Mouse (Mus musculus) urinary bladder, postnatal 14 days (tissue): ENCODE measurements around the gene Lin7b.
"Not testable (repeated sequence)": the region's sequence is repeated elsewhere in the genome, so short reads cannot be mapped to it uniquely, and the experiment has no call there.

Source experiments
- DNase-seq: peaks from one replicate; pipeline ENCODE4 v3.0.0; 2021; ENCODE audit warnings: low spot score

Gene Lin7b

GRCm38 (mm10) chr7:45395578-45396336 lies 25.4 kb upstream of the Lin7b start, which contains the start of gene Snrnp70:
Snrnp70 (minus strand) TSS chr7:45395742.
- peak; percentile 100 for DNase-seq

GRCm38 (mm10) chr7:45395129-45395541 lies 24.8 kb upstream of the Lin7b start:
- no peak for DNase-seq

DNA sequence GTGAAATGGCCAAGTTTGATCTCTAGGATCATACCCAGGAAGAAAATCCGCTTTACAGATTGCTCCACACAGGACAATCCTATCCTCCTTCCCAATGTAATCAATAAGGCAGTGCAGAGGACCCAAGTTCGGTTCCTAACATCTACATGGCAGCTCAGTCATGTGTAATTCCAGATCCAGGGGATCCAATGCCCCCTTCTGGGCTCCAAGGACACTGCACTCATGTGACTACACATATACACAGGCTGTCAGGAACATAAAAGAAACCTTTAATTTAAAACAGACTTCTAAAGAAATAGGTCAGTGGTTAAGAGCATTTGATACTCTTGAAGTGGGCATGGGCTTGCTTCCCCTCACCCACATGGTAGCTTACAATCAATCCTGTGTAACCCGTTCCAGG lies 15.7 kb upstream of the Lin7b start:
- DNase-seq: no peak

- DNase-seq: no peak
These were observed 5.7 kb upstream of the Lin7b start for GRCm38 (mm10) chr7:45376057-45376456.

DNA sequence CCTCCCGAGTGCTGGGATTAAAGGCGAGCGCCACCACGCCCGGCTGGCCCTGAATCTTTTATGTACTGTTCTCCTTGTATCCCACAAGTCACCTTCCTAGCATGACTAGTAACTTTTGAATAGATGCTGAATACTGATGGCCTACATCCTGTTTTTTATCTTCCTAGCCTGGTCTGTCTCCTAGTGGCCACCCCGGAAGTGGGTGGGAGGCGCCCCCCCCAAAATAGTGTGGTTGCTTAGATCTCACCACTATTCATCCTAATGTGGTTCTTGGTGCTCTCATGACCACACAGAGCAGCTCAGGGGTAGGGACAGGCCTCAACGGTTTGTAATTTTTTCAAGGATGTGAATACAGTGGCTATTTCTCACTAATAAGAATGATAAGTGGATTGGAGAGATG lies 4.2 kb upstream of the Lin7b start:
- no peak for DNase-seq

GRCm38 (mm10) chr7:45372371-45372770 lies 2.0 kb upstream of the Lin7b start:
- DNase-seq: no peak

DNA sequence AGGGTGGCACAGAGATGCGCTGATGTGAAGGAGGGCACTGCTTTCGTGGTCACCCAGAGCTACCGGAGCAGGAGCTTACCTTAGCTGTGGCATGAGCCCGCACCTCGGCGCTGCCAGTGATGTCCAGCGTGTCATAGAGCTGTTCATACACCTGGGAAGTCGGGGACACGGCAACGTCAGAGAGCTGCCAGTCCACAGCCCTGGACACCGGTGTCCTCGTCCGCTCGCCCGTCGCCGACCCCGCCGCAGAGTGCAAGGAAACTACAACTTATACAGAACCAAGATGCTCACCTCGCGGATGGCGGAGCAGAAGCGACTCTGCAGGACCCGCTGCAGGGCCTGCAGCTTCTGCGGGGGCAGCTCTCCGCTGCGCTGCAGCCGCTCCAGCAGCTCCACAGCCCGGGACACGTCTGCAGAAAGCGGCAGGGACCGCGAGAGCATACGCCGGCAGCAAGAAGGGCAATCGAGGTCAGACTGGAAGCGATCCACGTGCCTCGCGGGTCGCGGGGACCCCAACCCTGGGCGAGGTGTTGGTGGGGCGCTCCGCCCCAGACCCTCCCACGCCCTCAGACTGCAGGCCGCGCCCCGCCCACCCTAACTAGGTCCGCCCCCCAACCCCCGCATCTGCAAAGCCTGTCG lies 428 bp downstream of the Lin7b start:
- DNase-seq: peak; percentile 22

DNA sequence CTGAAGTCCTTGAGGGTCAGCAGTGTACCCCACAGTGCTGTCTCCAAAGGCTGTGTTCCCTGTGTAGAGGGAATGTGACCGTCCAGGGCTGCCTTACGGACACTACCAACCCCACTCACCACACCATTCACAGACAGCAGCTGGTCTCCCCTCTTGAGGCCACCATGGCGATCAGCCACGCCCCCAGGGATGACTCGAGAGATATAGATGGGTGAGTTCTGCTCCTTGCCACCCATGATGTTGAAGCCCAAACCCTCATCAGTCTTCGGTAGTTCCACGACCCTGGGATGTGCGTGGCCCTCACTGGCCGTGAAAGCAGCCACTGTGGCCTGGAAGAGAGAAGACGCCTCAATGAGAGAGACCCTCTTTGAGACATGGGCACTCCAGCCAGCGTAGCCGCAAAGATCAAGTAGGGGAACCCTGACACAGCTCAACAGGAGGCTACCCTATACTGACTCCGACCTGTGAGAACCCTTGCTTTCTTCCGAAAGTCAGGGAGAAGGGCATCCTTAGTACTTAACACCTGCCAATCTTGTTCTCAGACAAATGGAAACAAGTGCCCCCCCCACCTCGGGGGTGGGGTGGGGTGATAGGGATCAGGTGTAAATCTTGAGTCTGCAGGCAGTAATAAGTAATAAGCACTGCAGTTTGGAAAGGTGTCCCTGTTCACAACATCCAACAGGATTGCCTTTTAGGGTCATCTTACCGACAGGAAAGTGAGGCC lies 1.2 kb downstream of the Lin7b start:
- DNase-seq: no peak

DNA sequence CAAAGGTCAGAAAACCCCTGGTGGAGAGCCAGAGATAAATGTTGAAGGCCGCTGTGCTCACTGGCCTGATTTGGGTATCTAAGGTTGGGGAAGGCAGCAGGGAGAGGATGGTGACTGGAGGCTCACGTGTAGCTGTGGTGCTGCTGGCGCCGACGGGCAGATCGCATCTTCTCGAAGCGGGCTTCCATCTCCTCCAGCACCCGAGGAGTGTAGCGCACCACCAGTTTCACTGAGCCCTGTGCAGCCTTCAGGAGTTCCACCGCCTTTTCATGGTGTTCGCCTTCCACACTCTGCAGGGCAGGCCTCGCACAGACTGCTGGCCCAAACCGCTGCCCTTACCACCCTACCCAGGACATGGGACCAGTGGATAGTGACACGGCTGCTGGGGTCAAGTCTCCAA lies 2.2 kb downstream of the Lin7b start:
- DNase-seq: no peak

DNA sequence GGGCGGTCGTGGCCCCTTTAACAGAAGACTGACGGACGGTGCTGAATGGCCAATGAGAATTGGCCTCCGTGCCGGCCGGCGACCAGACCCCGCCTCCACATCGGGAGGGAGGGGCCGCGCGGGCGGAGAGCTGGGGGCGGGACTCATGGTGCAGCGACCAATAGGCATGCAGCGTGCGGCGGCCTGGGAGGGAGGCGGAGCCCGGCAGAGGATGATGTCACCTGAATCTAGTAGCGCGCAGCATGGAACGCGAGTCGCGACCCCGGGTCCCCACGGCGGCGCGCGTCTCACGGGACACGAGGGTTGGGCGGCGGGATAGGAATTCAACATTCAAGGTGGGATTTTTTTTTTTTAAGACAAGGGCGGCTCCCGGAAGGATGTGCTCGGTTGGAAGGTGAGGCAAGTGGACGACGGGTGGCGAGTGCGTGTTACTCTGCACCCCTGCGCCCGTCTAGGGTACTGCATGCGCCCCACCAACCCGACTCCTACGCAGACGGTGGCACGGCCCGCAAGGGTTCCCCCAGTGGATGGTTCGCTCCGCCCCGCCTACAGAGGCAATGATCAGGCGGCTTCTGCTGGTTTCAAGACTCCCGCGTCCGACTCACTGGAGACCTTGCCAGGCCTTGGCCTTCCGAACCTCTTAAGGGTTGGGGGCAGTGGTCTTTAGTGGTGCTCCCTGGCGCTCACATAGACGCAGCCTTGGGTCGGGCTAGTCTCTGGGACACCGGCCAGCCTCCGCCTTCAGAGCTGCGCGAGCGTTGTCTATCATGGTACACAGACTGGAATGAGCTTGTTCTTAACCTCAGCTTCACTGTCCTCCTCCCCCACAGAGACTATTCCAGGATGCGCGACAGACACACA lies 3.1 kb downstream of the Lin7b start:
- peak; percentile 97 for DNase-seq

- no peak for DNase-seq
These were observed 3.7 kb downstream of the Lin7b start, which contains the start of gene Ppfia3 for GRCm38 (mm10) chr7:45366652-45367019. Ppfia3 (minus strand) TSS chr7:45367019.

DNA sequence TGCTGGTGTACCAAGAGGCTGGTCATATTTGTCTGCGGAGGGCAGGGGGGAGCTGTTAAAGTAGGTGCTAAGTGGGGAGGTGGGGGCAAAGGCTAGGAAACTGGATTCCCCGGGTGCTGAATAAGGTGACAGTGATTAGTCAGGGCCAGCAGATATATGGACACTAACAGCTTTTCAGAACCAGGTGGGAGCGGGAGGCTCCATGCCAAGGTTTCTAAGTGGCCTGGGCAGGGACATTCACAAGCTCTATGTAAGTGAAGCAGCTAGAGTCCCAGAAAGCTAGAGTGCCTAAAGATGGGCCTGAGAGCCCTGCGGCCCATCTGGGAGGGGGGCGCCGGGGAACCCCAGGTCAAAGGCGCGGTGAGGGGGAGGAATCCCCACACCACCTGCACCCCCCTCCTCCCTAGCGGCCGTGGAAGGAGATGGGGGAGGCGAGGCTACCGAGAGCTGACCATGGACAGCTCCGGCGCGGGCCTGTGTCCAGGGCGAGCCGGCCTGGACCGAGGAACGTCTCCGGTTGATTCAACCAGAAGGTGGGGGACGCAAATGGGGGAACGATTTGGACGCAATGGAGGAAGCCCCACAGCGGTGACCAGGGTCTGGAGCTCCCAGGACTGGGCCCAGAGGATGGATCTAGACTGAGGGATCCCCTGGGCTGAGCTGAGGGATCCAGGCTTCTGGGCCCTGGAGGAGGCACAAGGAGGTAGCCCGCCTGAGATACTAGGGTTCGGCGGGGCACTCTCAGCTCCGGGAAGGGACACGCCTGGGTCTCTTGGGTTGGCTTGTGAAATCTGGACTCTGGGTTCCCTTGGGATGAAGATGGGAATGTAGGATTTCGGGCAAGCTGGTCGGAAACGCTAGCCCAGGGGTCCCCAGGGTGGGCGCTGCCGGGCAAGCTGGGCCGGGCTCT lies 4.4 kb downstream of the Lin7b start:
- DNase-seq: peak; percentile 60

- no peak for DNase-seq
These were observed 6.4 kb downstream of the Lin7b start for GRCm38 (mm10) chr7:45363983-45364382.

GRCm38 (mm10) chr7:45362801-45363200 lies 7.6 kb downstream of the Lin7b start:
- peak; percentile 86 for DNase-seq

GRCm38 (mm10) chr7:45361243-45361804 lies 9.1 kb downstream of the Lin7b start:
- DNase-seq: peak; percentile 82

- no peak for DNase-seq
These were observed 9.8 kb downstream of the Lin7b start for GRCm38 (mm10) chr7:45360404-45361125.

DNA sequence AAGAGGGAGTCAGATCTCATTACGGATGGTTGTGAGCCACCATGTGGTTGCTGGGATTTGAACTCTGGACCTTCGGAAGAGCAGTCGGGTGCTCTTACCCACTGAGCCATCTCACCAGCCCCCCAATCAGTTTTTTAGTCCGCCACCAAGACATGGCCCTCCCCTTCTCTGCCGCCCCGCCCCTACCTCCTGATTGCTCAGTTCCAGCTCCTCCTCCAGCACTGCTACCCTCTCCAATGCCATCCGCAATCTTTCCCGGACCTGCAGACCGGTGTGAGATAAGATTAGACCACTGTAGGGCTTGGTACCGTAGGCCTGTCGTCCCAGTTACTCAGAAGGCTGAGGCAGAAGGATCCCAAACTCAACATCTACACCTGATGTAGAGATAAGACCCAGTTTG lies 11.3 kb downstream of the Lin7b start:
- DNase-seq: not testable (repeated sequence)

DNA sequence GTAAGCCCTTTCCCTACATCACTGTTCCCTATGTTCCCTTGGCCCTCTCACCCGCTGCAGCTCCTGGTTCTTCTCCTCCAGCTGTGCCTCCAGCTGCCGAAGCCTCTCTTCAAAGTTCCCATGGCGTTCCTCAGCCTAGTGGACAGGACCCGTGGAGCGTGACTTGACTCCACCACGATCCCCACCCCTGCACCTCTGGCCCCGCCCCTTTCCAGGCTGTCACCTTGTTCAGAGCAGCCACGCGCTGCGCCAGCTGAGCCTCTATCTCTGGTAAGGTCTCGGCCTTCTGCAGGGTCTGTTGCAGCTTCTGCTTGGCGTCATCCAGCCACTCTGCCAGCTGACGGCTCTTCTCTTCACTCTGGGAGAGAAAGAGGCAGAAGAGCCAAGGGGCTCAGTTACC lies 14.3 kb downstream of the Lin7b start:
- no peak for DNase-seq

GRCm38 (mm10) chr7:45355318-45356020 lies 14.9 kb downstream of the Lin7b start:
- DNase-seq: no peak
